Mouse (Mus musculus): Measurements from ENCODE around the gene Gpam.
"Not testable (repeated sequence)": the region's sequence is repeated elsewhere in the genome, so short reads cannot be mapped to it uniquely, and the experiment has no call there.

The Gpam gene

DNA sequence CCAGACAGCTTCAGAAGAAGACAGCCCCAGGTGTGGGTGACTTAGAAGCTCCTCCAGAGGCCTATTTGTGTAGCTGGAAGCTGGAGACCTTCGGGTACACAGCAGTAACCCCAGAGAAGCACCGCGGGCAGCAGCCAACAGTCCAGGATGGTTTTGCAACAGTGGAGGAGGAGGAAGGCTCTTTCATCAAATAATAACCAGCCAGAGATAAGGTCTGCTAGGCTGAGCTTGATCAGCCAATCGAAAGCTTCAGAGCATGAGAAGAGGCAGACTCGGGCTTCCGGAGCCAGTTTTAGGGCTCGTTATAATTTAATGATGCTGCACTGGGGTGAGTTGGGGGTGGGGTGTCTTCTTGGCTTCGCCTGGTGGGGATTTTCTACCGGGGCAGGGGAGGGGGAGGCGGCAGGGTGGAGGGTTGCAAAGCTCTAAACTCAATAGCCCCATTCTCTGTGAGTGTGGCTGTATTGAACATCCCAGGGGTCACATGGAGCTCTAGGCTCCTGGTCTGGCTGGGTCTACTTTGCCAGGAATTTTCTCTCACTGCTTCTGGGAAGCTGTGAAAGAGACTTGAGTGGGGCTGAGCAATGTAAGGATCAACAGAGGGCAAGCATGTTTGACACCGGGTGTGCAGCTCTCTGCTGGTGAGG lies at the start of gene Gpam:
TSS of gene Gpam (minus strand) at position 167 of the 647 bp plus-strand sequence.
- DNase-seq (ENCODE audit: low read depth), result no peak

DNA sequence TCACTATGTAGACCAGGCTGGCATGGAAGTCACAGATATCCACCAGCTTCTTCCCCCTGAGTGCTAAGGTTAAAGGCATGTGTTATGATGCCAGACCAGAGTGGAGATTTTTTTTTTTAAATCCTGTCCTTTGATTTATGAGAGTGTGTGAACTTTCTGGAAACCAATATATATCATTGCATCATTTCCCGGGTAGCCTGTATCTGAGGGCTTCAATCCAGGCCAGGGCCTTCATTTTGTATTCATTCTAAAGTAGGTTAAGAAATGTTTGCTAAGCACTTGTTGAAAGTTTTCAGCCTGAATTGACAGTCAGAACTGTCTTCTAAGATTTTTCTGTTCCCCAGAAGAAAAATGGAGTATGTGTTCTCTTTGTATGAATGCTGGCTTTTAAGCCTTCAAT lies 44.5 kb upstream of the Gpam start:
- no peak for DNase-seq (ENCODE audit: low read depth)

DNA sequence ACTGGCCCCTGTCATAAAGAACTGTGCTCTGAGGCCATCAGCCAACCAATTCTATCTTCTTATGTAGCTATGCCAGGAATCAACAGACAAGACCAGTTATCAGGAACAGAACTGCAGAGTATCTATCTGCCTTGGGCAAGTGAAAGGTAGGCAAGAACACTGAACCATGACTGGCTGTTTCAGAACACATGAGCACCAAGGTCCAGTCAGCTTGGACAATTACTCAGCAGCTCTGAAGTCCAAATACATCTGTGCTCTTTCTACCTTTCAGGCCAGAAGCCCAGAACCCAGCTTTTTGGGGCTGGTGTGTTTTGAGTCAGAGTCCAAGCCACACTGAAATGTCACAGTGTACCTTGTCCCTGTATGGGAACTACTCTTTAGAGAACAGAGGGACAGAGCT lies 43.4 kb upstream of the Gpam start:
- no peak for DNase-seq (ENCODE audit: low read depth)

DNA sequence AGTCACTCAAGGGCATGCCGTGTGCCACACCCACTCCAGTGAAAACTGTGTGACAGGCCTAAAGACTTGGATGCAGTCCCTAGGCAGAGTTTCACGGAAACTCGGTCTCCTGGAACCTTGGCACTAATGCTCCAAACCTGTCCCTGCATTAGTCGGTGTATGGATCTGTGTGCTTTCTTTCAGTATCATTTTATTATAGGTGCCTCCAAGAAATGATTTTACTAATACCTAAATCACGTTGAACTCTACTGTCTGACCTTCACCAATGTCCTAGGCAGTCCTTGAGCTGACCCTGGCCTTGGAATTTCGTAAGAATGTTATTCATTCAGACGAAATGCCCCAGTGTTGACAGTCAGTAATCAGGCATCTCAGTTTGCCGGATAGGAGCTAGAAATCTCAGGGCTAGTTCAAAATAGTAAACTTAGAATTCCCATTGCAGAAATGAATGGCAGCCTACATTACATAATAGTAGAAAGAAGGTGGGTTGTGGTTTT lies 42.2 kb upstream of the Gpam start:
- not testable (repeated sequence) for DNase-seq (ENCODE audit: low read depth)

DNA sequence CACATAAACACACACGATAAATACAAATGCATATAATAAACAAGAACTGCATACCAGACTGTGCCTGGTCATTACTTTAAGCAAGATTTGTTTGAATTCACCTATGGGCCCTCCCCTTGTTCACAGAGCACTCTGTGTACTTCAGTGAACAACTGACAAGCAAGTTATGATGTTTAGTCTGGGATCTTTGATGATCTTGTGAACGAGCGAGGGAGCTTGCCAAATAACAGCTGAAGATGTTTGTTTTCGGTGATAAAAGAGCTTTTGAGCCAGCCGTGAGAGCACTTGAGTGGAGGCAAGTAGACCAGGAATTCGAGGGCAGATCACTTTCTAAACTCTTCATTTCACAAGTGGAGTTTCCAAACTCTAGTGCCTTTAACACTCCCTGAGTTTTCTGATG lies 41.3 kb upstream of the Gpam start:
- no peak for DNase-seq (ENCODE audit: low read depth)

DNA sequence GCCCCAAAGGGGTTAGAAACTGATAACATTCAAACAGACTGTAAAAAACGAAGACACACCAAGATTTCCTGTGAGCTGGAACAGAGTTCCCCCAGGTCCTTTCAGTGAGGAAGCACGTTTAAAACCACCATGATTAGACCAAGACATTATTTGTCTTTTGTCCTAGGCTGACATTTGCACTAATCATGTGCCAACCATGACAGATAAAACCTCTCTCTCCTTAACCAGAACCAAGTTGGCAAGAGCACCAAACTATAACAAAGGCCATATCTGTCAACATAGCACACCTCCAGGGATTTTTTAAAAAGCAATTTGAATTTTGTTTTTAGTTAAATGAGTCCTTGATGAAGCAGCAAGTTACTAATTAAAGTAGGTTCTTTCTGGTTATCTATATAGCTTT lies 40.7 kb upstream of the Gpam start:
- no peak for DNase-seq (ENCODE audit: low read depth)

DNA sequence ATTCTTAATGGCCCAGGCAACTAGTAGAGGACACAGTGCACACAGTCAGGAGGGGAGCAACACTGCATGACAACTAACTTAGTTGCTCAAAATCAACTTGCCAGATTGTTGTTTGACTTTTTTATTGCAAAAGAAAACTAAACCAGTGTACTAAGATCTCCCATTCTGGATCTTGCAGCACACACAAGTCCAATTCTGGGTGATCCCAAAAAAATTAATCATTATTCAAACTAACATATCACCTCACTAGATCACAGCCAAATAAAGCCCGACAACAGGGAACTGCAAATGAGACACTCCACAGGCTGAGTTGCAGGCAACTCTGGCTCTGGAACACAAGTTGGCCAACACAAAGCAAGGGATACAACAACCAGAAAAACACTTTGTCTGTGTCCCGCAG lies 39.7 kb upstream of the Gpam start:
- DNase-seq (ENCODE audit: low read depth), result no peak

DNA sequence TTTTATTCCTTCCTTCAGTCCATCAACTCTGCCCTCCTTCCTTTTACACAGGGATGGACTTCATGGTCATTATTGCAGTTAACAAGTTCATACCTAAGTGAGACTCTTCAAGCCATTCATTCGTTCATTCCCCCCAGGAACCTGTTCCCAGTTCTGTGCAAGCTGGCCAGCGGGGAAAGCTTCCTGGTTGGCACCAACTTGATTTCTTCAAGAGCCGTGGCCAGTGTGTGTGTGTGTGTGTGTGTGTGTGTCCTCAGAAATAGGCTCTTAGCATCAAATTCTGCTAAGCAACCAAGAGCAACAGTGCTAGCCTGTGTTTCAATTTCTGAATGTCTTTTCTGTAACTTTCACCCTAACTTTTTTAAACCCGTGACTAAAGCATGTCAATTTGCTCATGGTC lies 38.9 kb upstream of the Gpam start:
- DNase-seq (ENCODE audit: low read depth), result no peak

DNA sequence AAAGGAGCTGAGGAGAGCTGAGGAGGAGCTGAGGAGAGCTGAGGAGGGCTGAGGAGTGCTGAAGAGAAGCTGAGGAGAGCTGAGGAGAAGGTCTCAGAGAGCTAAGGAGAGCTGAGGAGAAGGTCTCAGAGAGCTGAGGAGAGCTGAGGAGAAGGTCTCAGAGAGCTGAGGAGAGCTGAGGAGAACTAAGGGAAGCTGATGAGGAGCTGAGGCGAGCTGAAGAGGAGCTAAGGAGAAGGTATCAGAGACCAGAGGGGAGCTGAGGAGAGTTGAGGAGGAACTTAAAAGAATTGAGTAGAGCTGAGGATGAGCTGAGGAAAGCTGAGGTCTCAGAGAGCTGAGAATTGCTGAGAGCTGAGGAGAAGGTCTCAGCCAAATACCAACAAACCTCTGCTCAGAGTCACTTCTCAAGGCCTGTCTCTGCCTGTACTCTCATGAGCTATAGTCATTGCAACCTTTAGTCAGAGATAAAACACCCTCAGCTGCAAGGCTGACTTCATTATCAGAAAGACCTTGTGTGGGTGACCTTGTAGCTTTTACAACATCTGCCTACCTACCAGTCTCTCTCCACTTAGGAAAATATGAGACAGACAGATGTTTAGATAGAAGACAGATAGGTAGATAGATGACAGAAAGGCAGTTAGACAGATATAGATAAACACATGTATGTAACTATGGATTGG lies 38.3 kb upstream of the Gpam start:
- DNase-seq (ENCODE audit: low read depth), result no peak

DNA sequence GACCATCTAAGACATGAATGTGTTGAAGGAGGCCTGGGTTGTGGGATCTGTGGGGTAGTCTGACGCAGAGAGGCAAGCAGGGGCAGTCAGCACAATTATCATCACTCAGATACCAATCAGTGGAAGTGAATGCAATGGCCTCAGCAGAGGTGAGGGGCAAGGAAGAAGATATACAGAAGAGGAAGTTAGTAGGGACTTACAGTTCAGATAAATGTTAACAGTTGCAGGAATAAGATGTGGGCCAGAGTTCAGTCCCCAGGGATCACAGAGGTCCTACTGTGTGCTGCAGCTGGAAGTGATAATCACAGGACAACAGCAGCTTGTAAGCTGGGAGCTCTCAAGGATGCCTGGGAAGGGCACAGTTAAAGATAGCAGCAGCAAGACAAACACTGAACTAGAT lies 37.1 kb upstream of the Gpam start:
- no peak for DNase-seq (ENCODE audit: low read depth)

DNA sequence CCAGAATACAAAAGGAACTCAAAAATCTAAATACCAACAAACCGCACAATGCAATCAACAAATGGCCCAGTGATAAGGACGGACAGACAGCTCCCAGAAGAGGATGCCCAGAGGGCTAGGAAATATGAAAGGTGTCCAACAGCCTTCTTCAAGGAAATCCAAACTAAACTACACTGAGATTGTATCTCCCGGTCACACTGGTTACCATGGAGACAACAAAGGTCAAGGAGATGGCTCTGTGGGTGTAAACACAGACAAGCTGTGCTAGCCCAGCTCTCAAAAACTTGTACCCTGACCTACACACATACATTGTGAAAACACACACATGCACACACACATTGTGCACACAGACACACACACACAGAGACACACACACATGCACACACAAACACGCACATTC lies 35.2 kb upstream of the Gpam start:
- no peak for DNase-seq (ENCODE audit: low read depth)

DNA sequence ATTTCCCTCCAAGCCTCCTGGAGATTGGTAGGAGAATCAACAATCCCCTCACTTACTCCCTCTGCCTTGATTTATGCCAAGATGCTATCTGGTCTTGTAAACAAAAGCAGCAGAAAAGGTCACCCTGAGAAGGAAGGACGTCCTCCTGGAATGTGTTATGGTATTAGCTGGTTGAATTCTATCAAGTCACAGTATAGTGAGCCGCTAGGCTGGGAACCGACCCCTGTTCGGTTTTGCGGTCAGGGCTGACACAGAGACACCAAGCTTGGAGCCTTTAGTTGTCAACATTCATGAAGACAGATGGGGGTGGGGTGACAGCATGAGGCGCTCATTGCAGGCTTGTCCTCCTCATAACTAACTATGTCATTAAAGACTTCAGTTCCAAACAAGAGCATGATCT lies 32.8 kb upstream of the Gpam start:
- DNase-seq (ENCODE audit: low read depth), result no peak

DNA sequence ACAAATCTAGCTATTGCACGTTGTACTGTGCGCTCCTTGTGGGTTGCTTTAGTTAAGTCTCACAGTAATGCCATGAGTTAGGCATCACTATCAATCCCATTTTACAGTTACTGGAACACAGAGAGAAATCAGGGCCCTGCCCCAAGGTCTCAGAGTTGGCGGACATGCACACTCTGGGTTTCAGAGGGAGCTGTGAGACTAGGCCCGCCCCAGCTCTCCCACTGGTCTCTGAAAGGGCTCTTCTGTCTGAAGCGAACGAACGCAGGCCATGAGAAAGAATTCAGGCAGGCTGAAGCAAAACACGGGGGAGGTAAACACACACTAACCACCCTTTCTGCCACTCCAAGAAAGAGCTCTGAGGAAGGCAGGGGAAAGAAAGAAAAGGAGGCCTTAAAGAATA lies 31.6 kb upstream of the Gpam start:
- no peak for DNase-seq (ENCODE audit: low read depth)

DNA sequence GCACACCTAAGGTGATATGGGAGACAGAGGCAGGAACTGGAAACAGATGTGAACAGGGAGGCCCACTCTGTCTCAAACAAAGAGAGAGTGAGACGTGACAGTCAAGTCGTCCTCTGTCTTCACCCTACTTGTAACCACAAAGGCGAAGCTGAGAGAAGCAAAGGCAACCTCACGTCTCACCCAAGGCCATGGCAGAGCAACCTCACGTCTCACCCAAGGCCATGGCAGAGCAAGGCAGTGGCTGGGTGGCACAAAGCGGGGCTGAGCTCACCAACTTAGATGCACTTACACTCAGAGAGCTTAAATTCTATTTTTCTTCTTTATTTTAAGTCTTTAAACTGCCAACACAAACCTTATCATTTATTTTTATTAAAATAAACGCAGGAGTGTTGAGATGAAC lies 30.0 kb upstream of the Gpam start:
- DNase-seq (ENCODE audit: low read depth), result no peak

DNA sequence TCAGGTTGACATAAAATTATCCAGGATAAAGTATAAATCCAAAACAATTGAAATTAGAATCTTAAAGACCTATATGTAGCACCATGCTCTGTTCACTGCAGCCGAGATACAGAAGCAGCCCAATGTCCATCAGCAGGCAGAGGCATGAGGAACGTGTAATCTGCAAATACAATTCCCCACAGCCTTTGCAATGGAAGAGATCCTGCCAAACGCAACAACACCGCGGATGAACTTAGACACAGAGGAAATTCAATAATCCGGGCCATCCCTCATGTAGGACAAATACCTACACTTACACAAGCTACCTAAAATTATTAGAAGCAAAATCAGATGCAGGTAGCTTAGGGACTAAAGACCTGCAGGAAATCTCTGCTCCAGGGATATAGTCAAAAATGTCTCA lies 25.9 kb upstream of the Gpam start:
- no peak for DNase-seq (ENCODE audit: low read depth)

DNA sequence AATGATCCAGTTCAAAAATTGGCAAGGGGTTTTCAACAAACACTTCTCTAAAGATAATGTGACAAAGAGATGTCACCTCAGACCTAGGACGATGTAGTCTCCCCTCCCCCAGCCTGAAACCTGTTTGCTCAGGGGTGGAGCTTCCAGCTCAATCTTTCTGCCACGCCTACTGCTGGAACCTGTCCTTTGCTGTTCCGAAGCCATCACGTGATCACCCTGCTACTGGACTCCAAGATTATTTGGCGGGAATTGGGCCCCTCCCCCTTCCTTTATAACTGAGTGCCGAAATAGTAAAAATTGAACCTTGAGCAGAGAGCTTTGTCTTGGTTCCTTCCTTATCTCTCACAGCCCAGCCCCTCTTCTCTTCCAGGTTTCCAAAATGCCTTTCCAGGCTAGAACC lies 25.2 kb upstream of the Gpam start:
- not testable (repeated sequence) for DNase-seq (ENCODE audit: low read depth)

DNA sequence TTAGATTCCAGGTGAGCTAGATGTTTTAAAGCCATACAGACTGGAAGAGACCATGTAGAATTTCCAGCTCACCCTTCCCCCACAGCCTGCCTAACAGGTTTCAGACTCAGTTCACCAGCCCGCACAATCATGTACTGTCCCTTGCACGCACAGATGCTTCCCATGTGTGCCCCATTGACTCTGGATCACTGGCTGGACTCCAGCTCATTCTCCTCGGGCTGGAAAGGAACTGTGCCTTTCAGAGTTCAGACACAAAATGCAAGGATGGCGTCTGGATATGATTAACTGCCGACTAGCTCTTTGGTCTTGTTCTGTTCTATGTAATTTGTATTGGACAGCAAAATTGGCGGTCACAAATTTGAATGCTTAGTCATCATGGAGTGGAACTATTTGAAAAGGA lies 22.6 kb upstream of the Gpam start:
- no peak for DNase-seq (ENCODE audit: low read depth)

DNA sequence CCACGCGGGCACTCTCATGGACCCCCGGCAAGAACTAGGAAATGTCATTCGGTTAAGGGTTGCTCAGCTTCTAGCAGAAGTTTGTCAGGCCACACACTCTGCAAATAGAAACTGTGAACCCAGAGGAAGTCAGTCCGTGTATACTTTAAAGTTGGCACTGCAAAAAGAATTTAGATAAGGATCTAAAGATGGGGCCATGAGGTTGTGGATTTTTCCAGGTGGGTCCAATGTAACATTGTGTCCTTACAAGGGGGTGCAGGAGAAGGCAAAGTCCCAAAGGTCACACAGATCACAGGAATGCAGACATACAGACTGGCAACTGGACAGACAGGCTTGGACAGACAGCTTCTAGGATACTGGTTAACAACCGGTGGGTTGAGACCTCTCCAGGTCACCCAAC lies 21.1 kb upstream of the Gpam start:
- DNase-seq (ENCODE audit: low read depth), result no peak

DNA sequence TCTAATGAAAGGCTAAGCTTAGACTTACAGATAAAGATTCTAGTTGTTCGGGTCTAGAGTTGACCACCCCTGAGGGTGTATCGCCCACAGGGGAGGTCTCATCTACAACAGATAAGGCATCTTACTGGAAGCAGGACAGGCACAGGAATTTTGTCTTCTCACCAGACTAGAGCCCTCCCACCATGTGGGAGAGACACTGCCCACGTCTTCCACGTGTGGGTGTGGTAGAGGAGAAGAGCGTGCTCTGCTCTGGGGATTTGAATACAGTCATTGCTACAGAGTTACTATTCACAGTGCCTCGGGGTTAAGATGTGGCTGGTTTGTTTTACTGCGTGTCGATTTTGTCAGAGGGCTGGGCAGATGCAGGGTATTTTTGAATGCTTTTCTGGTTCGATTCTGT lies 20.5 kb upstream of the Gpam start:
- DNase-seq (ENCODE audit: low read depth), result no peak

DNA sequence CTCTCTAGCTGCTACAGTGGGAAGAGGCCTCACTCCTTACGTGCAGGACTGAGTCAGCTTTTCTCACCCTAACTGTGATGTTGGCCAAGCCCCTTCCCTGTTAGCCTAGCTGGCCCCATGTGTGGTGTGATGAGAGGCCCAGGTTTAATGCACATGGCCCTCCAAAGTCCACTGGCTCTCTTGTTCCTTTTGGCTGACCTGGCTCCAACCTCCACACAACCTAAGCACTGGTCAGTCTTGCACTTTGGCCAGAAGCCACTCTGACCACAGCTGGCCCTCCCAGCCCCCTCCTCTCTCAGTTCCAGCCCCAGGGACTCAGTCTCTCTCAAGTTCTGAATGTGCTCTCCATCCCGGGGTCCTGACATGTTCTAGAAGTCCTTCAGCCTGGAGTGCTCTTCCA lies 18.1 kb upstream of the Gpam start:
- no peak for DNase-seq (ENCODE audit: low read depth)

DNA sequence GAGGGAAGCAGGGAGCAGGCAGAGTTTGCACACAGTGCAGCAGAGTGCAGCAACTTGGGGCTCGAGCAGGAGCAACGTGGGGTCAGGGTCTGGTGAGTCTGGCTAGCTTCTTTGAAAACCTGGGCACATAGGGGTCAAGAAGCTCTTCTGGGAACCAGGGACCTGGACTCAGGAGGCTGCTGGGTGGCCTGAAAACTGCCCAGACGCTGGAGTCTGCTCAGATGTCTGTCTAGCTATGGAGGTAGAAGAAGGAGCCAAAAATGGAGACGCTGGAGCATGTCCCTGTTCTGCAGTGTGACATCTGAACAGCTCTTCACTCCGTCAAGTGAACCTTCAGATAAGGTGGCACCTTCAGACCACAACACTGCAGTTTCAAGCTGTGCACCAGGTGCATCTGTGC lies 17.7 kb upstream of the Gpam start:
- no peak for DNase-seq (ENCODE audit: low read depth)

DNA sequence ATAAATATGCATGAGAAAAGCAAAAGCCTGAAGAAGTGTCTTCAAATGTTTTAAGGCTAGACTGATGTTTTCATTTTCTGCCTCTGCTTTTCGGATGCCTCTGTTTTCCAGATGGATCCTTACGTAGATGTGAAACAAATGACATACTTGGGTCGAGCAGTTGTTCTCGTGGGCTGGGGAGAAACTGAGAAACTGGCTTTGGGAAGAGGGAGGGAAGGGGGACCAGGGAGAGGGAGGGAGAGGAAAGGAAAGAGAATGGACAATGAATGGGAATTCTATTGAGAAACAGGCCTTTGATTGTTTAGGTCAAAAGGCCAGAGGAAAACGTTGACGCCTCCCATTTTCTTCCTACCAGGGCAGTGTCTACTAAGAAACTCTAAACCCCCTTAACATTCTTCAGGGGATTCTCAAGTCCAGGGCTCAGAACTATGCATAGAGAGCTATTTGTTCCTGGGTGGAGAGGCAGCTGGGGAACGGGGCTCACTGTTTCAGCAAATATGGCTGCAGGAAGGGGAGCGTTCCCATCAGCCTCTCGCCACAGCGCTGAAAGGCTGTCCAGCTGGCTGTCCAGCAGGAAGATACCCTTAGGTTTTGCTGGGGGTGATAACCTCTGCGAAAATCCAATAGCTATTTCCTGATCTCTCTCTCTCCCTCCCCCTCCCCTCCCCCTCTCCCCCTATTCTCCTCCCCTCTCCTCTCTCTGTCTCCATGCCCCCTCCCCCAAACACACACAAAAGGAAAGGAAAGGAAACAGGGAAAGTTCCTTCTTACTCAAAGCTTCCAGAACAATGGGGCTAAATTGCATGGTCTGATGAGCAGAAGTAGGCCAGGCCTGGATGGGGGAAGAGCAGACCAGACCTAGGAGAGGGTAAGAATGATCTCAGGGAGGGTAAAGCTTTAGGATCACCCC lies 16.6 kb upstream of the Gpam start:
- no peak for DNase-seq (ENCODE audit: low read depth)

DNA sequence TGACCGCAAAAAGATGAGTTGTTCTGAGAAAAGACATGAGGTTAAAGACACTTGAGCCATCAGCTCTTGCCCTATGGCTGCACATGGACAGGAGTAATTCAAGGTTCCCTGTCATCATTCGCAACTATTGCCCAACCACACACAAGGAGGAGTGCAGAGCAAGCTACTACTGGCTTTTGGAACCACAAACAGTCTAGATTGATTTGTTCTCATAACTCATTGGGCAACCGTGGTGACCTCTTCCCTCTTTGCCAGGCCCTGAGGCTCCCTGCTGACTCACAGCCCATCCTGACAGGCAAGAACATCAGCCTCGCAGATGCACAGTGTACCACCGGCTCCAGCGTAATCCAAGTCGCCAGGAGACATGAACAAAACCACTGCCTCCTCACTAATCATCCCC lies 12.3 kb upstream of the Gpam start:
- DNase-seq (ENCODE audit: low read depth), result no peak
